Mouse (Mus musculus) heart, adult 9 months (tissue): ENCODE measurements around the gene Pex7.
"Not testable (repeated sequence)": the region's sequence is repeated elsewhere in the genome, so short reads cannot be mapped to it uniquely, and the experiment has no call there.

Source experiments
- DNase-seq, 2 experiments: peaks; one replicate each; pipeline ENCODE4 v3.0.0; 2022; ENCODE audit warnings: low spot score in 2 of 2

Pex7 gene

DNA sequence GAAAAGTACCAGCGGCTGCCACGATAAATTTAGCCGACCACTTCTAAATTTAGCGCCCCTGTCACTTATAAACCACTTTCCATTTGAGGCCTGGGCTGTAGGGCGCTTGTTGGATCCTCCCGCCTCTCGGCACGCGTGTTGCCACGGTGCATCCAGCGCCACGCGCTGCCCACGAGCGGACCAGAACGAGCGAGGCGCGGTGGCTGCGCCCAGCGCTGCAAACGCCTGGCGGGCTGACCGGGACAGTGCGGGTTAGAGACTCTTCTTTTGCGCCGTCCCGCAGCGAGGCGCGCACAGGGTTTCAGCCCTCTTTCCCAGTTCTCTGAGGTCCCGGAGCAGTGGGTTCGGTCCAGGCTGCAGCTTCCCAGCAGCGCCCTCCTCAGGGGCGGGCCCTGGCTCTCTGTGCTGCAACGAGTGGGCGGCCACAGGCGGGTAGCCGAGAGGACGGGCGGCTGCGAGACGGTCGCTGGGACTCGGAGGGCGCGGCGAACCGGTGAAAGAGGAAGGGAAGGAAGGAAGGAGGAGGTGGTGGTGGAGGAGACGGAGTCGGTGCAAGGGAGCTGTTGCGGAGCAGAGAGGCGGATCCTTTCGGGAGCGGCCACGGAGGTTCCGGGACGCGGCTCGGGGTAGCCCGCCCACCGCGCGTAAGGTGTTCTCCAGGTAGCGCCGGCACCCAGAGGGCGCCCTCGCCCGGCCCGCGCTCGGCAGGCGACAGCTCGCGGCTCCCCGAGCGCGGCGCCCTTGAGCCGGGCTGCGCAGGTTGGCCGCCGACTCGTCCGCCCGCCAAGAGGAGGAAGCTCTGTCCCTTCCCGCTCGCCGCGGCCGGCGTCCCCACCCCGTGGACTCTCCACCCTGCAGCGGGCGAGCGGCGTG lies 26.3 kb upstream of the Pex7 start:
- peak; percentile 87 to 88 for DNase-seq

DNA sequence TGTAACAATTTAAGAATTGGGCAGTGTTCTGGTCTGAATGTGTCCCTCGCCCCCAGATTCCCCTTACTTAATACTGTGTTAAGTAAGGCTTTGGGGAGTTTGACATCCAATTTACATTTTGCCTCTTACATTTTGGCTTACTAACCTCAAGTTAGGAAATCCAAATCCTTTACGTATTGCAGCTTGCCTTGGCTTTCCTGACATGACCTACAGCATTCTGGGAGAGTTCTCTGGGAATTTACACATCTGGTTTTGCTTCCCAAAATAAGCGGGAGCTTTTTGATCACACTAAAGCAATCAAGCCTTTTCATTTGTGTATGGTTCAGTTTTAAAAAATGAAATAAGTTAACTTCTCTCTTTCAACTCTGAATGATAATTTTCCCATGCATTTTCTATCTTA lies 25.5 kb upstream of the Pex7 start:
- no peak for DNase-seq

DNA sequence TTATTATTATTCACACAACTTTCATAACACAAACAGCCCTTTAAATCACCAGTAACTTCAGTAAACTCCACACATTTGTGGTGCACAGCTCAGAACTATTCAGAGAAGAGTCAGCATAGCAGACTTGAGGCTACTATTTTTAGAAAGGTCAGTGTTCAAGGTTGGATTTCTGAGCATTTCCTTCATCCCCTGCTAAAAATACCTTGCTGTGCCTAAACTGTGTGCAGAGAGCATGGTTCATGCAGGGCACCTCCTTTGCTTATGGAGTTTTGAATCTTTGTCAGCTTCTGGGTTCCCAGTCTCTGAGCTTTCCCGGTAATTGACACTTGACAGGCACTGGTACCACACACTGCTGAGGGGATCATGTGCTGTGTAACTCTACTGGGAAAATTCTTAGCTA lies 20.7 kb upstream of the Pex7 start:
- DNase-seq, result no peak

DNA sequence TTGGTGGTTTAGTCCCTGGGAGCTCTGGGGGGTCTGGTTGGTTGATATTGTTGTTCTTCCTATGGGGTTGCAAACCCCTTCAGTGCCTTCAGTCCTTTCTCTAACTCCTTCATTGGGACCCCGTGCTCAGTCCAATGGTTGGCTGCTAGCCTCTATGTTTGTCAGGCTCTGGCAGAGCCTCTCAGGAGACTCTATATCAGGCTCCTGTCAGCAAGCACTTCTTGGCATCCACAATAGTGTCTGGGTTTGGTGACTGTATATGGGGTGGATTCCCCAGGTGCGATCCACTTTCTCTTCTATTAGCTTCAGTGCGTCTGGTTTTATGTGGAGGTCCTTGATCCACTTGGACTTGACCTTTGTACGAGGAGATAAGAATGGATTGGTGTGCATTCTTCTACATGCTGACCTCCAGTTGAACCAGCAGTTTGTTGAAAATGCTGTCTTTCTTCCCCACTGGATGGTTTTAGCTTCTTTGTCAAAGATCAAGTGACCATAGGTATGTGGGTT lies 19.0 kb upstream of the Pex7 start:
- not testable (repeated sequence) for DNase-seq

DNA sequence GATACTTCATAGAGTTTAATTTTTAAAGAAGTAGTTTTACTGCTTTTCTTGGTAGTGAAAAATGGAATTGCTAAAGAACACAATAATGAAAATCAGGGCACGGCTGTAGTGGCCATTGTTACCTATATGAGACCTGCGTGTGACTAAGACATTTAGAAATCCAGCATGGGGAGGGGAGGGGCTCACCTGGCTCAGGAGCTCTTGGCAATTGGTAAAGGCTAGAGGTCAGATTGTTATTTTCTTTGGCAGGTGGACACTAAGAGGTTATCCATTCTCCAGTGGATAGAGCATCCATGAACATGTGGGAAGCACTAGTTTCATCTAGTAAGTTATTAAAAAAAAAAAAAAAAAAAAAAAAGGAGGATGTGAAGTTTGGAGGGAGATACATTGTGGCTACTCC lies 16.8 kb upstream of the Pex7 start:
- no peak for DNase-seq

DNA sequence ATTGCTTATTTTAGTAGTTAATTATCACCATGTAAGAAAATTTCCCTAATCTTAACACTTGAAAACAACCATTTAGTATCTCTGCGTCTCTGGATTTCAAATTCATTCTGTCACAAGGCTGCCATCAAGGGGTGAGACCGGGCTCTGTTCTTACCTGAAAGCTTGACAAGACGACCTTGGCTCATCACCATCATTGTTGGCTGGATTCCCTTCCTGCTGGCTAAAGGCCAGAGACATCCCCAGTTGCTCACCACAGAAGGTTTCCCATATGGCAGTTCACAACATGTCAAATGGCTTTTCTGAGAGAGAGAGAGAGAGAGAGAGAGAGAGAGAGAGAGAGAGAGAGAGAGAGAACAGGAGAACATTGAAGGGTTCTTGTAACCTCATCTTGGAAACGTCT lies 14.9 kb upstream of the Pex7 start:
- no peak for DNase-seq

DNA sequence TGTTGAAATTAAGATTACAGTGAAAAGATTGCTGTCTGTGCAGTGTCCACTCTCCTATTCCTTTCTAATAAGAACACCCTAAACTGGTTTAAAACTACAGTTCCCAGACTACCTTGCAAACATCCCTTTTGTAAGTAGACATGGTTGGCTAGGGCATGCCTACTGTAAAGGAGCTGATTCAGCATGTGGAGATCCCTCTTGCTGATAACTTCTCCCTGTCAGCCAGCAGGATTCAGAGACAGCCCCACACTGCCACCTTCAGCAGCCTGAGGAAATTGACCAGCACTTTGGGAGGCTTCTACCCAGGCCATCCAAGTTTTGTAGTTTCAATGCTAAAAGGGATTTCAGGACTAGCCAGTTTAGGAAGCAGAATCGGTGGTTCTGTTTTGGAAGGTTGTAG lies 7.8 kb upstream of the Pex7 start:
- DNase-seq, result peak; percentile 44 to 55

DNA sequence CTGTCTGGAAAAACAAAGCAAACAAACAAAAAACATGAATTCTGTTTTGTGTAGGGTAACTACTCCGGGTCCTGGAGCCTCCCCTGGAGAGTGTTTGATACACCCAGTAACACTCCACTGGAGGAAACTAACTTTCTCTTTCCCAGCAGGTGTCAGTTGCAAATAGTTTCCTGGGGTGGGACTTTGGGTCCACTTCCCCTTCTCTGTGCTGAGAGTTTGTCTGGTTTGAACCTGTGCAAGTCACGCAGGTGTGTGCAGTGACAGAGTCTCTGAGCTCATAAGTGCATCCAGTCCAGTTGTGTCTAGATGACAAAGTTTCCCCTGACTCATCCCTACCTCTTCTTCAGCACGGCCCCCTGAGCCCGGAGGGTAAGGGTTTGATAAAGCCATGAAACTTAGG lies 6.3 kb upstream of the Pex7 start:
- no peak for DNase-seq

DNA sequence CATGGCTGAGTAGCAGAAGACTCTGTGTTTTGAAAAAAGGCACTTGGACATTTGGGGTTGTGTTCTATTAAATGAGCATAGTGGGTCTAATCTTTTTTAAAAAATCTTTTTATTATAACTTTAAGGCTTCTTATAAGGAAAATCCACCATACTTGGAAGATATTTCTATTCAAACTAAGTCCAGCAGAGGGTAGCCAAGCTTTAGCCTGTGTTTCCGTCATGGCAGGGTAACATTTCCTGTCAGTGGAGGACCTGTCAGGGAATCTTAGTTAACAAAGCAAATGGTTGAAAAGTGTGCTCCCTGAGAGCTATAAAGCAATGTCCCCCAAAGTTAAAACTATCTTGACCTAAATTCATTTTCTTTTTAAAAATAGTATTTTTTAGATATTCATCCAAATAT lies 4.1 kb upstream of the Pex7 start:
- DNase-seq, result no peak

DNA sequence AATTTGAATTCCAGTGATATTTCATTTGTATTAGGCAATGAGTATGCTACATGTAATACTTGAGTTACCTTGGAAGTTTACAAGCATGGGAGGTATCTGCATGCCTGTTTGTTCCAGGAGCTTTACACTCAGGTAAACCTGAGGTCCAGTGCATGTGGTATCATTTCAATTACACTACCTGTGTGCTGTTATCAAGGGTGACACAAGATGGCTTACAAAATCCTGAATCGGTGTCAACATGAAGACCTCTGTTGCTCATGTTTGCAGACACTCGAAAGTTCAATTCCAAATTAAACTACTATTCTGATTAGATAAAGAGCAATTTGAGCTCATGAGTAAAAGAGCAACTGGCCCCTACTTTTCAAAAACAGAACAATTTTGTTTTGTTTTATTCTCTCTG lies 3.0 kb upstream of the Pex7 start:
- no peak for DNase-seq

DNA sequence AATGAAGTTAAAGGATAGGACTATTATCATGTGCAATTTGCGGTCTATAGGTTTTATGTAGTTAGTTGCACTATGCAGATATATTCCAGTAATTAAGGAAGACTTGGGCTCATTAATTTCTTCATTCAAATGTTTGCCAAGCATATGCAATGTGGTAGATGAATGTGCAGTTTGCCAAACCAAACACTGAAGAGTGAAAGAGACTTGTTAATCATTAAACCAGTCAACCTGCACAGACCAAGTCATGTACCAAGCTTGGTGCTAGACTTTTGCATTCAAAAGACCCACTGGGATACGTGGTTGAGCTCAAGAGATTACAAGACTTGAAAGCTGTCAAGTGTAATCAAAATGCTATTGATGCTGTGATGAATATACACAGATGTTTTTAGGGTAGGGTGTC lies 587 bp upstream of the Pex7 start:
- DNase-seq, result no peak

DNA sequence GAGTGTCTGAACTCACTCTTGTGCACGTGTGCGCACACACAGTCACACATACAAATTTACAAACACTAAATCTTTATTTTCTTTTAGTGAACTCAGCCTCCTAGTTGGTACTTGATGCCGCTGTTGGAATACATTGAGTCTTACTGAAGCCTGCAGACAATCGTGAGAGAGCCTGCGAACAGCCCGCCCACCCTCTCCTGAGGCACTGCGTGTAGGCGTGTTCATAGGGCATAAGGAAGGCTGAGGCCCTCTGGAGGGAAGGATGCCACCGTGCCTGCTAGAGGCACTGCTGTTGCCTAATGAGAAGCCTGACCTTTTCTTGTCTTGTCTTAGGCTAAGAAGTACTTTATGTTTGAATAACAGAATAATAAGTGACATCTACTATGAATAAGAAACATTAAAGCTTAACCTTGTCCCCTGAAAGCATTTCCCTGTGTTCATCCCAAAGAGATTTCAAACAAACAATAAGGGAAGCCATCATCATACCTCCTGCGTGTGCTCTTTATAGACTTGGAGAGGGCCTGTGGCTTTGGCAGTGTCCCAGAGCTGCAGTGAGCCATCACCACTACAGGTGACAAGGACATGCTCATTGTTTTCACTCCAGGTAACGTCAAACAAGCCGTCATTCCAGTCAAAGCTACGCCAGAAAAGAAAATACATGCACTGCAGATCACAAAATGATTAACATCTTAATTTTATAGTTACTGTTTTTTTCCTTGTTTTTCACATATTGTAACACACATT lies 3.2 kb downstream of the Pex7 start:
- DNase-seq, result no peak

DNA sequence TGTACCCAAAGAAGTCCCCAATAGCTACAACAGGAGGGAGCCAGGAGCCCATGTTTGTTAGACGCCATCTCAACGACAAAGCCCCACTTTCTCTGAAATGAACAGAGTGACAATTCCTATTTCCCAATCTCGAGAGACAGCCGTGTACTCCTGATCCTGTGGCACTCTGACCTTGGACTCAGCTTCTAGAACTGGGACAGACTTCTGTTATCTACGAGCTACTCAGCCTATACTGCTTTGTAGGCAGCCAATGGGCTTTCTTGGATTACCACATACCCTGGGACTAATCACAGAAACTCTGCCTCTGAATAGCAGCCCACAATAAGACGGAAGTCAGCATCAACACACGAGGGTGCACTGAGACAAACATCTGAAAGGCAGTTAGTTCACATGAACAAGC lies 5.5 kb downstream of the Pex7 start:
- DNase-seq, result no peak

DNA sequence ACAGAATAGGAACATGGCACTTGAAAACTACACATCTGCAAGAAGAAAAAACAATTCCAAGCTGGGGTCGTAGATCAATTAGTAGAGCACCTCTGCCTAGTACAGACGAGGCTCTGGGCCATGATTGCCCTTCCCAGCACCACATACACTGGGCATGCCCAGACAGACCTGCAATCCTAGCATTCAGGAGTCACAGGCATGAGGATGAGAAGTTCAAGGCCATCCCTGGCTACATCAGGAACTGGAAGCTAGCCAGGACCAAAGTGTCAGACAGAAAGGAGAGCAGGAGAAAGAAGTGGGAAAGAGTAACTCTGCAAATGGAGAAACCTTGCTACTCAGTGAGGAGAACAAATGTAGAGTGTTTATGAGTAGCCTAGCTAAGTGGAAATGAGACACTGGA lies 7.3 kb downstream of the Pex7 start:
- DNase-seq, result no peak

DNA sequence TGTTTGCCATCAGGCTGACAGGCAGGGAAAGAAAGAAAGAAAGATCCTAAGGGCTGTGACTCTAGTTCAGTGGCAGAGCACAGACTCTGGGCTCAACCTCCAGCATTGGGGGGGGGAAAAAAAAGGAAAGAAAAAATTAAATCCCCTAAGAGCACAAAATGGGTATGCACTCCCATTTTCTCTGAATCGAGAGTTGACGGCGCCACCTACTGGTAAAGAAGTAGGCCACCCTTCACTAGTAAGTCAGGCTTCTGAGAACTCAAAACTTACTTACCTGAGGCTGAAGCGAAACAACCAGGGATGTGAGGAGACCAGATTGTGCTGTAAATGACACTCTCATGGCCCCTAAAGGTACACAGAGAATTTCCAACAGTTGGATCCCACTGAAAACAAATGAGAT lies 13.5 kb downstream of the Pex7 start:
- DNase-seq, result no peak

DNA sequence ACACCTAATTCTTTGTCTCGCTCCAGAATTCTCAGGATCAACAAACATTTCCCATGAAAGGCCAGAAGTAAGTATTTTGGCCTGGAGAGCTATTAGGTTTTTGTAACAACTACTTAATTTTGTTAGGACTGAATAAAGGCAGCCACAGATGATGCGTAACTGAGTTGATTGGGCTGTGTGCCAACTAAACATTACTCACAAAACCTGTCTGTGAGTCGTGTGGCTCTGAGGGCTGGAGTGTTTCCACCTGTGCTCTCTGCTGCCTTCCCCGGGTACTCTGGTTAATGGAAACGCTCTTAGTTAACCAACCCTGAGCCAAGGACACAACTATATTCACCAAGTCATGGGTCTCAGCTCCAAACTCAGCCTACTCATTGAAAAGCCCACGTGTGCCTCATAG lies 14.3 kb downstream of the Pex7 start:
- DNase-seq, result no peak

DNA sequence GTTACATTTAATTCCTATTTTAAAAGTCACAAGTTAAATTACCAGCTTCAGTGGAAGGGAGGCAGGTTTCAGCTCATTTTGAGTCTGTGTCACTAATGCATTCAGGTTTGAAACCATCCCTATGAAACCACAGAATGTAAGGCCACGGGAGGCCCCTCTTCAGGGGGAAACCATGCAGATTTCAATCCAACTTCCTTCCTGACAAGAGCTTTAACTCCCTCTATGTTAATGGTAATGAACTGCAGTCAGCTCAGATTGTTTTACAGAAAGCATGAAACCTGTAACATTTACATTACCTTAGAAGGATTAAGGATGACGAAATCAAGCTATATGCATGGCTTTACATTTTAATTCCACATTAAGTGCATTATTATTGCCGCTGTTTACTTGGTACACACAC lies 15.8 kb downstream of the Pex7 start:
- DNase-seq, result no peak

DNA sequence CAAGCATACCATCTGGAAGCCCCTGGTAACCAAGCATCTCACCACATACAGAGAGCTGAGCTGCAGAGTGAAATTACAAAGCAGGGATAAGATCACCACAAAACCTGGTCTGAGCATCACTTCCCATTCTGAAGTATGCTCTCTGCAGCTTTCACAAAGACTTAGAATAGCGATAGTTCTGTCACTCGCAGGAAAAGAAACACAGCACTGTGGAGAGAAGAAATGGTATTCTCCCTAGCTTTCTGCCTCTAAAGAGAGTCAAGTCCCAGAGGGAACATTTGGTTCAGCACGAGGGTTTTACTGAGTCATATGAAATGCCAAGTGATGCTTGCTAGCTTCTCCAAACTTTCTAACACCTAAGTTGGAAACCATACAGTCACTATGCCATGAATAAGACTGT lies 17.6 kb downstream of the Pex7 start:
- no peak for DNase-seq

DNA sequence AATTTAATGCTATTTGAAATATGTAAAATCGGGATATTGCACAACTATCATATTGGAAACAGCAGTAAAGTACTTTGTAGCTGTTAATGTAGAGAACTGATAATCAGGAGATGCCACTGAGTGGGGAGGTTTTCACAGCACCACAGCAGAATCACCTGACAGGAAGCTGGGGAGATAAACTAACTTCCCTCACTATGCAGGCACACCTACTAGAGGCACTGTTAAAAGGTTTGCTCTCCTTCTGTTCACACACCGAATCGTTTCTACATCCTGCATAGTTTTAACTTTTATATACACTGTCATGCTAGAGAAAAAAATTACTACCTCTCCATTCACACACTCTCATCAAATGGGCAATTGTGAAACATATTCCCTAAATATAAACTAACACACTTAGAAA lies 21.2 kb downstream of the Pex7 start:
- DNase-seq, result no peak

DNA sequence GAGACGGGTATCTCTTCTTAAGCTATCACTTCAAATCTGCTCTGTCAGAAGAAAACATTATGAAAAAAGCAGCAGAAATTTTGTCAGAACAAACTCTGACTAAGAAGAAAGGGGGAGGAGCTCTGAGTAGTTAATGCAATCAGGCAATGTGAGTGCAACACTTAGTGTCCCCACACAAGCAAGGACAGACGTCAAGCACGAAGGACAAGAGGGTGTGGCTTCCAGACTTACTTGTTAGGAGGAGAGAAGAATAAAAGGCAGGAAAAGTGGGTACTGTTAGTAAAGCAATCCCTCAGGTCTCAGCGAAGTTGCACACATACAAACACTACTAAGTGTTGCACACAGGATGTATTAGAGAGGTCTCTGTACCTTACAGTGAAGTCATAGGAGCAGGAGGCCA lies 23.1 kb downstream of the Pex7 start:
- no peak for DNase-seq

DNA sequence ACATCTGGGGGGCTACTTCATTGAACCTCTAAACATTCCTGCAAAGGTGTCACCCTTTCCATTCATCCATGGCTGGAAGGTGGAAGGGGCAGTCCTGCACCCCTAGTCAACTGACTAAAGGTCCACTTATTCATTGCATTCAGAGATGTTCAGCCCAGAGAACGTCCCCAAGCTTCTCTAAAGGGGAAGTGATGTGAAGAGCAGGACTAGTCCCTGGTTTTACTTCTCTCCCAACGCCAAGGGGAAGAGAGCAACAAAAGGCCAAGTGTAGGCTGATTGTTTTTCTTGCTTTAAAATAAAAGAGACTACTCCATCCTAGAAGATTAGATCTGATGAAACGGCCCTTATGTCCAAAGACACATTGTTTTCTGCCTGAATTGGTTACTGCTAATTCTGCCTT lies 27.1 kb downstream of the Pex7 start:
- DNase-seq, result no peak

DNA sequence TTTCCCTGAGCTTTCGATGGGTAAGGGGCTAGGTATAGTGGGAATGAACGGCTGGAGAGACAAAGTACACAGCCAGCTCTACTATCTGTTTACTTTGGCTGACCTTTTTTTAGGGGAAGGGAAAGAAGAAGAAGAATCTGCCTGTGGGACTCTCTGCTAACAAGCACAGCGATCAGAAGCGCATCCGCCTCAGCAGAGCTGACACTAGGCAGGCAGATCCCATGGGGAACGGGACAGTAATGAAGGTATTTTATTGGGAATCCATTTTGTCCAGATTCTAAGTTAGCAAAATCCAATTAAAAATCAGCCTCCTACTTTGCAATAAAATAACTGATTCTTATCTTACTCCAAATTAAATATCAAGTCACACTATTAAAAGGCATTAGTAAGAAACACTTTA lies 28.3 kb downstream of the Pex7 start:
- DNase-seq, result no peak

DNA sequence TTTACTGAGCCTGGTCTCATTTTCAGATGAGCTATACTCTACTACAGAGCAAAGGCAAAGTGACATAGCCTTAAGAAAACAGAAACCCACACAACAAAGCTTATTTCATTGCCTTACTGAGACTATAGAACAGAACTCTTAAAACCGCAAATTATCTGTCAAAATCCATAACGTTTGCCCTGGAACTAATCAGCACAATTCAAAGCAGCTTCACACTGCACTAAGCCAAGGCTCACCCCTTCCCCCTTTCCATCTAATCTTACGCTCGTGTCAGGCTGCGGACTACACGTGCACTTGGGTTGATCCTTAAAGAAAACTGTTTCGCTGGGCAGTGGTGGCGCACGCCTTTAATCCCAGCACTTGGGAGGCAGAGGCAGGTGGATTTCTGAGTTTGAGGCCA lies 29.8 kb downstream of the Pex7 start:
- DNase-seq, result no peak
